Mouse (Mus musculus): ENCODE results near the gene Cstf1.

- TF ChIP-seq CTCF (IDR thresholded peaks at IDR 0.05; ENCODE audit: low read depth, low read length) = no peak
- TF ChIP-seq POLR2A (IDR thresholded peaks at IDR 0.05; ENCODE audit: extremely low read depth, insufficient read depth, low read length) = no peak
Measured at GRCm38 (mm10) chr2:172381898-172382297, 11.4 kb downstream of the Cstf1 start.

Data from liver, adult 2 months (tissue).